Mouse (Mus musculus) forebrain, embryonic 12.5 days (tissue): ENCODE data around the gene Junb. TPM values are rescaled to one million over a fixed set of nuclear protein-coding genes. Genes with fewer than 3 reads are reported as not detected.
A peak's percentile ranks its signal among the peaks of the same experiment; 100 is the strongest.

Source experiments
- ATAC-seq: fragments of 200-750 bp; cut with Nextera tagmentation; 2 replicates; pipeline ENCODE4 v1.8.0; 2017; ENCODE audit warnings: moderate TSS enrichment; ENCODE audit not compliant: low FRiP score
- H3K27ac ChIP-seq: fragments of 300-500 bp; sonication (generic); 2 replicates; pipeline ENCODE4 v1.5.1; 2016; ENCODE audit warnings: mild to moderate bottlenecking
- H3K27me3 ChIP-seq: fragments of 300-500 bp; sonication (generic); 2 replicates; pipeline ENCODE4 v1.6.1; 2016; ENCODE audit warnings: mild to moderate bottlenecking
- H3K36me3 ChIP-seq: fragments of 300-500 bp; sonication (generic); replicated peaks from 2 replicates; pipeline ENCODE4 v1.6.1; 2016; ENCODE audit warnings: mild to moderate bottlenecking
- H3K4me1 ChIP-seq: fragments of 300-500 bp; sonication (generic); 2 replicates; pipeline ENCODE4 v1.6.1; 2016
- H3K4me2 ChIP-seq: fragments of 300-500 bp; sonication (generic); 2 replicates; pipeline ENCODE4 v1.6.1; 2016; ENCODE audit warnings: mild to moderate bottlenecking, moderate library complexity
- H3K4me3 ChIP-seq: fragments of 300-500 bp; sonication (generic); replicated peaks from 2 replicates; pipeline ENCODE4 v1.5.1; 2016; ENCODE audit warnings: mild to moderate bottlenecking
- H3K9ac ChIP-seq: fragments of 300-500 bp; sonication (generic); 2 replicates; pipeline ENCODE4 v1.6.1; 2016; ENCODE audit warnings: mild to moderate bottlenecking
- H3K9me3 ChIP-seq: fragments of 300-500 bp; sonication (generic); 2 replicates; pipeline ENCODE4 v1.6.1; 2016
- WGBS: fragments of 180-500 bp; shearing (Covaris S2); methylation state at CpG from one replicate; pipeline ENCODE4 v1.1.7; 2016; 5-methylcytosine and 5-hydroxymethylcytosine counted together
- polyA plus RNA-seq: library from polyadenylated mRNA; unstranded; fragments of >200 nt; fragmentation: Nextera tagmentation; extraction: Ambion mirVana; gene quantifications from 2 replicates; pipeline ENCODE4 v1.2.1, GENCODE M21; 2016

Gene Junb
- polyA plus RNA-seq, 1 experiment from 2014 or later, result 4.9 TPM

- no peaks in the 10 kb centered on the region for H3K27me3 ChIP-seq
- 88% methylated on average over 13 of the region's 13 CpGs for WGBS
- no peak overlapping the region for H3K9ac ChIP-seq
- H3K4me2 ChIP-seq, result no peak overlapping the region
- ATAC-seq, result no peak
- peaks cover 37% of the 10 kb centered on the region for H3K4me1 ChIP-seq
- H3K36me3 ChIP-seq, result peaks cover 25% of the 10 kb centered on the region
- H3K9me3 ChIP-seq, result no peaks in the 10 kb centered on the region
- H3K27ac ChIP-seq, result 0 out of 2 replicates have a peak overlapping the region, but pooled peaks have one; percentile 13
- H3K4me3 ChIP-seq, result no peak overlapping the region
These were observed 10.8 kb downstream of the Junb start for GRCm38 (mm10) chr8:84967532-84968304.

- Histone ChIP-seq H3K27me3 (no peaks in the 10 kb centered on the region), H3K4me1 (peaks cover 34% of the 10 kb centered on the region), H3K36me3 (peaks cover 18% of the 10 kb centered on the region), H3K9ac (no peak overlapping the region), H3K27ac (no peak overlapping the region; the same call in 1 of the 2 replicates), H3K4me2 (0 out of 2 replicates have a peak overlapping the region, but pooled peaks have one; percentile 92), H3K4me3 (no peak overlapping the region), H3K9me3 (no peaks in the 10 kb centered on the region)
- ATAC-seq, result no peak
- WGBS, result 52% methylated on average over 3 of the region's 3 CpGs
These were observed 11.9 kb downstream of the Junb start for GRCm38 (mm10) chr8:84966603-84967002.

GRCm38 (mm10) chr8:84965731-84966291, 12.7 kb downstream of the Junb start:
- peaks cover 26% of the 10 kb centered on the region for H3K4me1 ChIP-seq
- H3K9ac ChIP-seq, result peak overlapping the region; percentile 75
- no peaks in the 10 kb centered on the region for H3K27me3 ChIP-seq
- H3K27ac ChIP-seq, result peak overlapping the region; percentile 74
- peak; percentile 84 for ATAC-seq
- H3K4me2 ChIP-seq, result peak overlapping the region; percentile 92
- peak overlapping the region; percentile 69 for H3K4me3 ChIP-seq
- no peaks in the 10 kb centered on the region for H3K9me3 ChIP-seq
- WGBS, result under 1% methylated on average over 41 of the region's 41 CpGs
- peaks cover 11% of the 10 kb centered on the region for H3K36me3 ChIP-seq

- WGBS, result 87% methylated on average over 4 of the region's 4 CpGs
- Histone ChIP-seq H3K4me1 (peaks cover 19% of the 10 kb centered on the region), H3K4me3 (no peak overlapping the region)
These were observed 14.6 kb downstream of the Junb start for GRCm38 (mm10) chr8:84963952-84964351.

DNA sequence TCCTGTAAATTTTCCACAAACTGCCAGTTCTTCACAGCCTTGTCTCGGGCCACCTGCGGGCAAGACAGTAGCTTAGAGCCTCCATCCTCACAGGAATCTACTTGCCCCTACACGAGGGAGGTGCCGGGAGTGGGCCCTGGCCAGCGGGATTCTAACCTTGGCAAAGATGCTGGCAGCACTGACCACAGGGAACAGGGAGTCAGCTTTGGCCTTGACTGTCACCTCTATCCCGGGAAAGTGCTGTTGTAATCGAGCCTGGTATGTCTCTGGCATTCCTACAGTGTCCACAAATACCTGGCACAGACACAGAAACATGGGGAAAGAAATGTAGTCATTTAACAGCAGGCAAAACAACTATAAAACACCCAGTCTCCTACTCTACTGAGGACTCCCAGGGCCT, 18.7 kb downstream of the Junb start:
- Histone ChIP-seq H3K36me3 (peaks cover 42% of the 10 kb centered on the region), H3K27me3 (no peaks in the 10 kb centered on the region), H3K9me3 (no peaks in the 10 kb centered on the region), H3K4me2 (no peak overlapping the region), H3K27ac (no peak overlapping the region), H3K4me1 (peaks cover 1% of the 10 kb centered on the region), H3K9ac (no peak overlapping the region), H3K4me3 (no peak overlapping the region)
- 96% methylated on average over 7 of the region's 7 CpGs for WGBS
- ATAC-seq, result no peak

More at GRCm38 (mm10) chr8:84963952-84964351, 14.6 kb downstream of the Junb start:
- Histone ChIP-seq H3K36me3 (peaks cover 21% of the 10 kb centered on the region), H3K9ac (no peak overlapping the region), H3K27me3 (no peaks in the 10 kb centered on the region), H3K9me3 (no peaks in the 10 kb centered on the region), H3K27ac (no peak overlapping the region), H3K4me2 (no peak overlapping the region)
- ATAC-seq, result no peak

GRCm38 (mm10) chr8:84956768-84957167, 21.8 kb downstream of the Junb start:
- Histone ChIP-seq H3K36me3 (peaks cover 36% of the 10 kb centered on the region), H3K27me3 (peaks cover 17% of the 10 kb centered on the region), H3K4me2 (no peak overlapping the region), H3K4me1 (0 out of 2 replicates have a peak, but pooled peaks cover 3% of the 10 kb centered on the region), H3K9me3 (no peaks in the 10 kb centered on the region), H3K9ac (no peak overlapping the region), H3K4me3 (no peak overlapping the region), H3K27ac (no peak overlapping the region)
- ATAC-seq, result no peak
- 56% methylated on average over 2 of the region's 2 CpGs for WGBS

- H3K4me3 ChIP-seq, result no peak overlapping the region
- H3K27ac ChIP-seq, result no peak overlapping the region
- peaks cover 50% of the 10 kb centered on the region for H3K27me3 ChIP-seq
- 0 out of 2 replicates have a peak, but pooled peaks cover 3% of the 10 kb centered on the region for H3K4me1 ChIP-seq
- no peak overlapping the region for H3K4me2 ChIP-seq
- H3K36me3 ChIP-seq, result peaks cover 11% of the 10 kb centered on the region
- ATAC-seq, result no peak
- WGBS, result 11% methylated on average over 18 of the region's 18 CpGs
- no peaks in the 10 kb centered on the region for H3K9me3 ChIP-seq
- no peak overlapping the region for H3K9ac ChIP-seq
These were observed 25.8 kb downstream of the Junb start for GRCm38 (mm10) chr8:84952612-84953255.

DNA sequence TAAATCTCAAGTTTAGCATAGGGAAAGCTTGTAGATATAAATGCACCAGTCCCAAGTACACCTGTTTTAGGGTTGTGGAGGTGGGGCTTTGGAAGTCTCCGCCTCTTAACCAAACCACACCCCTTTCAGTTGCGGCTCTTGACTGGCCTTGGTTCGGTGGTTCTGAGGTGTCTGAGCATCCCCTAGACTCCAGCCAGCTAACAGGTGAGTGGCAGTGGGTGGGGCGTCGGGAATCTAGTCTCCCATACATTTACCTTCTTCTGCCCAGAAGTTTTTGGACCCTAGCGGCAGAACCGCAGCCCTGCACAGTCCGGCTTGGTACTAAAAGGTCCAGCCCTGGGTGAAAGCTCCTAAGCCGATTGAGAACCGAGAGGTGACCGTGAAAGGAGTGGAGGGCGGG, 28.8 kb downstream of the Junb start:
- no peak overlapping the region for H3K9ac ChIP-seq
- no peaks in the 10 kb centered on the region for H3K9me3 ChIP-seq
- H3K27me3 ChIP-seq, result peaks cover 77% of the 10 kb centered on the region
- no peak for ATAC-seq
- peaks cover 26% of the 10 kb centered on the region for H3K4me1 ChIP-seq
- no peak overlapping the region for H3K27ac ChIP-seq
- WGBS, result 16% methylated on average over 12 of the region's 12 CpGs
- H3K4me3 ChIP-seq, result no peak overlapping the region
- H3K36me3 ChIP-seq, result no peaks in the 10 kb centered on the region
- H3K4me2 ChIP-seq, result no peak overlapping the region

- H3K4me2 ChIP-seq, result no peak overlapping the region
These were observed 31.3 kb downstream of the Junb start for GRCm38 (mm10) chr8:84947241-84947545.

DNA sequence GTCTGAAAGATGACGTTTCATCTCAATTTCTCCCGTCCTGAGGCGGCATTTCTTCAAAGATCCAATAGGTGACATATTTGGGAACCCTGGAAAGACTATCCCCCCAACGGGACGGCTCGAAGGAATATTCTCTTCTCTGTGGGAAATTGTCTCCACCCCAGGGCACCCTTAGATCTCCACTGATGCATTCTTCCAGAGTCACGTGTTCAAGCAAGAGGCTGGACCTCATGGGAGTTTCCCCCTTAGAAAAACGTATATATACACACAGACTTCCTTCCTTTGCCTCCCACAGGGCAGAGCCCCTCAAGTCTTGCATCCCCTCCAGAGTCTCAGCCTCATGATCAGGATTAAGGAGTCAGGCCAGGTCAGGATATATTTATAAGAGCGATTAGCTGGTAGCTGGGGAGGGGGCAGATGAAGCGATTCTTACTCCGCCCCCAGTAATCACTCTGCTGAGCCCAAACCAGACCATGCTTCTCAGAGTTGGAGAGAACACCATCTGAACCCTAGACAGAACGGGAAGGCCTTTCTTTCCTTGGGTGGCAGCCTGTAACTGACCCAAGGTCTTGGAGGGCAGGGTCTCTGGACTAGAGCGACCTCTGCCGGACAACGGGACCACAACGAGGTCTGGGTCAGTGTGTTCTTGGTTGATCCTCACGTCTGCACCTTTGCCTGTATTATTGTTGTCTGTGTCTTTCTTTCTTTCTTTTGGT, 31.8 kb downstream of the Junb start, which contains the start of gene Rtbdn:
Gene Rtbdn (plus strand): TSS at position 464 of the 713 bp plus-strand sequence.
- Histone ChIP-seq H3K9ac (peak within 1 kb of the TSS; percentile 69), H3K27ac (peak within 1 kb of the TSS; percentile 59; the same call in 1 of the 2 replicates), H3K4me2 (peak within 1 kb of the TSS; percentile 98), H3K4me3 (peak within 1 kb of the TSS; percentile 70), H3K36me3 (no peaks in the 10 kb centered on the region), H3K4me1 (peaks cover 29% of the 10 kb centered on the region), H3K27me3 (peaks cover 79% of the 10 kb centered on the region), H3K9me3 (no peaks in the 10 kb centered on the region)
- 0 out of 2 replicates have a peak, but pooled peaks have one; percentile 24 for ATAC-seq
- WGBS, result 8% methylated on average over 17 of the region's 17 CpGs

More at GRCm38 (mm10) chr8:84947241-84947545, 31.3 kb downstream of the Junb start:
- ATAC-seq, result no peak
- Histone ChIP-seq H3K9me3 (no peaks in the 10 kb centered on the region), H3K4me3 (no peak overlapping the region), H3K27ac (no peak overlapping the region), H3K9ac (no peak overlapping the region), H3K27me3 (peaks cover 82% of the 10 kb centered on the region), H3K36me3 (no peaks in the 10 kb centered on the region), H3K4me1 (peaks cover 29% of the 10 kb centered on the region)
- 10% methylated on average over 9 of the region's 9 CpGs for WGBS

GRCm38 (mm10) chr8:84945633-84946527, 32.6 kb downstream of the Junb start:
- Histone ChIP-seq H3K4me2 (peak overlapping the region; percentile 98), H3K27me3 (peaks cover 76% of the 10 kb centered on the region), H3K9me3 (no peaks in the 10 kb centered on the region), H3K9ac (peak overlapping the region; percentile 69), H3K27ac (peak overlapping the region; percentile 59; the same call in 1 of the 2 replicates), H3K4me1 (peaks cover 29% of the 10 kb centered on the region), H3K36me3 (no peaks in the 10 kb centered on the region), H3K4me3 (peak overlapping the region; percentile 70)
- WGBS, result under 1% methylated on average over 60 of the region's 67 CpGs
- ATAC-seq, result peak; percentile 77
